Mouse (Mus musculus): ENCODE measurements around the gene Slc22a22.

Slc22a22 gene

DNA sequence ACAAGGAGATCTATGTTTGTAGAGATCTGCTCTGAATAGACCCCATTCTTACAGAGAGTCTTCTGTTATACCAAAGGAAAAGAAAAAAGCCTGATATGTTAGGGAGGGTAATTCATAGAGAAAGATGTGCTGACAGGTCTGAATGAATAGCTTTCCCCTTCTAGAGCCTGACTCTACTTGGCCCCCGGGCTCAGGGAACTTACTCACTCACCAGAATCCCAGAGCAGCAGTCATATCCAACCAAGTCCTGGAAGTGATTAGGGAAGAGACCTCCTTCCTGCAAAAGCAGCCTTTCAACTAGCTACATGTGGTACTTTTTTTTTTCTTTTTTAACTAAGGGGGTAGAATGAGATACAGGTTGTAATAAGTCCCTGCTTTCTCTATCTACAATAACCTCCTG lies 111.0 kb downstream of the Slc22a22 start:
- no peak for DNase-seq

DNA sequence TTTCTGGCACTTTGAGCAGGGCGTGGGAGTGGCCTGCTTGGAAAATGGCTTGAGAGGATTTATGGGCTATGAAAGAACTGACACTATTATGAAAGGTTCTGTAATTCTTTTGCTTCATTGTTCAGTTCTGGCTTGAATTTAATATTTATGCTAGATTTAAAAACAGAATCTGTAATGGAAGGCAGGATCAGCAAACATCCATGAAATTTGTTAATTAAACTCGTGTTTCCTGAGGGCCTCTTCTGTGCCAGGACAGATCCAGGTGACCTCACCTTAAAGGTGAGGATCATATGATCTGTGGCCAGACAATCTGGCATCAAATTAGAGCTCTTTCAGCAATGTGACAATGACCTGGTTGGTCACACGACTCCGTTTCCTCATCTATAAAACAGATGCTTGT lies 122.1 kb downstream of the Slc22a22 start:
- DNase-seq = peak; percentile 9 to 11

DNA sequence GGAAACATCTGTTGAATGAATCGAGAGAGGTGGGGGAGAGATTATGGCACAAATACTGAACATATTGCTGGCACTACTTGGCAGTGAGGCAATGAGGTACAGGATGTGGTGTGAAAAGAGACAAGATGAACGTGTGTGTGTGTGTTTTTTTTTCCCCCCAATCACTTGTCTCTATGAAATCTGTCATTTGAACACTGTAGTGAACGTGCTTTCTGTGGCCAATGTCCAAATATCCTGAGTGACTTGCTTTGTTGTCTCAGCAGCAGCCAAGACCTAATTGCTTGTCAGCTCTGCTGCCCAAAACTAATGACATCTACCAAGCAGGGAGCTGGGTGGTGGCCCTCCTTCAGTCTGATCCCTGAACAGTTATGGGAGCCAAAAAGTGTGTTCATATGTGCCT lies 136.9 kb downstream of the Slc22a22 start:
- DNase-seq = no peak

DNA sequence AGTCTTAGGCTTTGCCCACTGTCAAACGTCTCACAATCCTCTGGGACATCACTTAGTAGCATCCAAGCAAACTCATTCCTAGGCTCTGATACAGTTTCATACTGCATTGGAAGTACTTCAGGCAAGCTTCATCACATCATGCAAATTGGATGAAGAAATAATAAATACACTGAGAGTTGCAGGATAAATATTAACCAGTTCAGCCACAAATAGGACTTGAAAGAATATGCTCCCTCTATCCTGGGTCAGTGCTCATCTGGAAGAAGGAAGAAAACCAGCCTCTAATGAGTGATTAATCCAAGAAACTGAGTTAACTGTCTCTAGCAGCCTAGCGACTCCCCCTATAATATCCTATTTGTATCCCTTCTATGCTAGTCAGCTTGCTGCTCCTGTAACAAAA lies 146.1 kb downstream of the Slc22a22 start:
- DNase-seq = no peak

DNA sequence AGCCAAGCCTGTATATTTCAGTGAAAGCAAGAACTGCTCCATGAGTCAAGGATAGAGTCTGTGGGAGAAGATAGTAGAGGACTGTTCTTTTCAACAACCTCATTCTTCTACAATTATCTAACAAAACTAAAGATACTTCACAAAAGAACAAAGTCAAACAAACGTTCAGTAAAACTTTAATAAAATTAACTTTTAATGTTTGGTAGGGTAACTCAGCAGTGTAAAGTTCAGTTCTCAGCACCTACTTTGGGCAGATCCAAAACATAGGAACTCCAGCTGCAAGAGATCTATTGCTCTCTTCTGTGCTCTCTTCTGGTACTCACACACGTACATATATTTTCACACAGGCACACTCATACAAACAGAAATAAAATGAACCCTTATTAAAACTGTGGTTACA lies 159.4 kb downstream of the Slc22a22 start:
- DNase-seq = no peak

DNA sequence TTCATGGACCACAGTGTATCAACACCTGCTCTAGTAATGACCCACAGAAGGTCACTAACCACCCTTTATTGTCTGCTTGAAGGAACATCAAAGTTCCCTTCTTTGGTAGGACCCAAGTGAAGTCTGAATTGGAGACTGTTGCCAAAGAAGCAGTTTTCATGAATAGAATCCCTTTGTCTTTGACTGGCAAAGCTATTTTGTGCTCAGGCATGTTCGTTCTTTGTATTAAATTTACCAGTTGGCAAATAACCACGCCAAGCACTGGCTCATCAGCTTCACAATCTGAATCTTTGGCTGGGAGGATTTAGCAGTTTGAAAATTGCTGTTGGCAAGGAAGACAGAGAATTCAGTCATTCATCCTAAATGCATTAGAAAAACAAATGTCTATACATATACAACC lies 160.9 kb downstream of the Slc22a22 start:
- no peak for DNase-seq

DNA sequence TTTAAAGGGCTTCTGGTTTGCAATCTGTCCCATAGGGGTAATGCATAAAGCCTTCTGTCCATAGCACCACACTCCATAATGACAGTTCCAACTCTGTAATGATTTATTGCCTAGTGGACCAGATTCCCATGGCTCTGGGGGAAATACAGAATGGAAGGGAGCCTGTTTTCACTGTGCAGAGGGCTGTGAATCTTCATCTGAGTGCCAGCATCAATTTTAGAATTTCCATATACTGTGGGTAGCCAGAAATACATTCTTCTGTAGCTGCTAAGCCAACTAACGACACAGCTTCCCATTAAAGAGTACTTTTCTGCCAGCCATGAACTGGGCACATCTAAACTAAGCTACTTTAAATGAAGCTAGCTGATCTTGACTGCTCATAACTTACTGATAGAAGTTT lies 174.7 kb downstream of the Slc22a22 start:
- no peak for DNase-seq

DNA sequence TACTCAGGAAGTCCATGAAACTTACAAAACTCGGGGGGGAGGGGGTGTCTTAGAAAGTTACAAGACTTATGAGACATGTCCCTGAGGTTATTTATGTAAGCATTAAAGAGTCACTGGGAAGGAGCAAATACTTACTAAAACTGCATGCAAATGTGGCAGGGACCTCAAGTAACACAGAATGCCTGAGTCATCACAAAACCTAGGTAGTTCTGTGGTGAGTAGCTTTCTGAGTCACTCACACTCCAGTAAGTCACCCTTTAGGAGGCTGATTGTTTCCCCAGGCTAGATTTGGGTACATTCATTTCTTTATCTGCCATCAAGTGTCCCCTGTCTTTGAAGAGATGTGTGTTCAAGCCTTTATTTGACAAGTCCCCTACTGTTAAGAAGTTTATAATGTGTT lies 198.9 kb downstream of the Slc22a22 start:
- DNase-seq = no peak

DNA sequence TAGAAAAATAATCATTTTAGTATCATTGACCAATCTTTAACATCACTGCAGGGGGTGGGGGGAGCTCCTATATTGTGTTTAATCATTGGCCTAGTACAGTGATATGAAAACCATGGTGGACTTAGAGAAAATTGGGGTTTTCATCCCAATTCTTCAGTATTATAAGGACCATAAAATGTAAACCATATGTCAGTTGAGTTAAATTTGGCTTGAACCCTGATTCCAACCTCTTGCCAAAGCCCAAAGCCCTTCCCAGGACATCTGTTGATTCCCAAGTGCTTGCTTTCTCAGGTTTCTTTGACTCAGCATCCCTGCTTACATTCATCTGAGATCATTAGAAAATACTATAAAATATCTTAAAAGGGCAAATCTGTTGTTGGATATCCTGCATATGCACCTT lies 201.0 kb downstream of the Slc22a22 start:
- DNase-seq = no peak

DNA sequence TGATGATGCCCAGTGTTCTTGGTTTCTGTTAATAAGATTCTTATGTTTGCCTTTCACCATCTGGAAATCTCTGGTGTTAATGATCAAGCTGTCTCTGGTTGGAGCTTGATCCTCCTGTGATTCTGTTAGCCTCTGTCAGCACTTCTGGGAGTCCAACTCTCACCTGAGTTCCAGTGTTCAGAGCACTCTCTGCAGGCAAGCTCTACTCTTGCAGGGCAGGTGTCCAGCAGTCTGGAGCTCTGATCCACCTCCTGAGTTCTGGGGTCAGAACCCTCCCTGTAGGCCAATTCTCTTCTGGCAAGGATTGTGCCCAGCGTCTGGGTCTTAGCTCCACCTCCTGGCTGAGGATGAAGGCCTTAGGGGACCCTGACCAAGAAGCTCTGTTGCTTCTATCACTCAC lies 237.4 kb downstream of the Slc22a22 start:
- peak in 1 of 2 experiments; percentile 2 for DNase-seq

DNA sequence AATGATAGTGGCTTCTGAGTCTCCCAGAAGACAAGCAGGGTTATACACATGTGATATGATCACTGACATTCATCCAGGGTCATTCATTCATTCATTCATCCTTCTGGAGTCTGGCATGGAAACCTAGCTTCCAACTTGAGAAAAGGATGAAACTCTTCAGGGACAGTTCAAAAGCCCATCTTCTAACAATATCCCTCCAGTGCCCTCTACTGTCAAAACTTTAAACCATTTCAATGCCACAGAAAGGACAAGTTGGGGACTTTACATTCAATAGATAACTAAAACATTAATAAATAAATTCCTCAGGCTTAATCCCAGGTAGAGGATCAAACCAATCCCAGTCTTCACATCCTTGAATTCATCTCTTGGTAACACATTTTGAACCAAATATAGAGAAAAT lies 247.0 kb downstream of the Slc22a22 start:
- no peak for DNase-seq

DNA sequence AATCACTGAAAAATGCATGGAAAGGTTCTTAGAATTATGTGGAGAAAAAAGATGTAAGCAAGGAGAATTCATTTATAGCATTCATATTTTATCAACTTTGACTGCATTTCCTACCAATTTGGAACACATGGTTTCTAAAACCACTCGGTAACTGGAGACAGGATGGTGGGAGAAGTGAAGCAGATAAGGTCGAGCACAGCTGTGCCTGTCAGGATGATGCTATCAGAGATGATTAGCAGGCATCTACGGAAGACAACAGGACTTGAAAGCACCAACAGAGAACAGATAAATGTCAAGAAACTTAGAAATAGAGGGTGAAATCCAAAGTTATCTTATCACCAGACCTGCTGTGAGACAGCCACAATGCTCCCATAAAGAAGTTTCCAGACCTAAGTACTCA lies 272.1 kb downstream of the Slc22a22 start:
- DNase-seq = no peak

DNA sequence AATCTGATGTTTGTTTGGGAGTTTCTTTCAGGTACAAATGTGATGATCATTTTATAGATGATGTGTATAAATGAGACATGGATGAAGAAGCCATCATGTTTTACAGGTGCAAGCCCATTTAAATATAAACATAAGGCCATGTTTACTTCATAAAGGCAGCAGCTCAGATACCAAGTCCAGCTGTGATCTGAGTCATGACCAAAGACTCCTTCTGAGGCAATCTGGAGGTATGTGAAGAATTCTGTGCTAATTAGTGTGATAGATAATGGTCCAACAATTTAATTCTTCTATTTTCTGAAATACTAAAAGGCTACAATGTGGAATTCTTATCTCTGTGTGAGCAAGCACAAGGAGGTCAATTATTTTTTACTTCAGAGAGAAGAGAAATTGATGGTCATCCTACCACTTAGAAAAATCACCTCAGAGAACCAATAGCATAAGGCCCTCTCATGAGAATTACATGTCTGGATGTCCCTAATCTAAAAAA lies 272.9 kb downstream of the Slc22a22 start:
- no peak for DNase-seq
